Mouse (Mus musculus): ENCODE measurements around the gene Gab1.

- TF ChIP-seq CTCF (conservative IDR thresholded peaks at IDR 0.05; ENCODE audit: low read length): no peak
- TF ChIP-seq POU5F1 (IDR thresholded peaks at IDR 0.05; ENCODE audit: borderline replicate concordance, low read length): 0 out of 2 replicates have a peak, but pooled peaks have one; percentile 18
- TF ChIP-seq NANOG (IDR thresholded peaks at IDR 0.05; ENCODE audit: borderline replicate concordance, low read length): no peak
These were observed 21.0 kb downstream of the Gab1 start for GRCm38 (mm10) chr8:80859180-80859775.

All from E14TG2a.4 (cell line).